In genomic region chr6:103613714-103614113, GRCm38 (mm10) we compare ENCODE assay signal across 26 mouse cellular contexts.
DNase-seq lines count a peak whose midpoint lies in the region; ATAC-seq and TF ChIP-seq lines count a peak whose summit lies in the region.
"Had no signal": no experiment of that assay in that cellular context is flagged by ENCODE, and none has a peak within 500 bp of the region (broad histone marks: within the 10 kb centered on the region; RNA-seq: fewer than 3 reads in every experiment).

No protein-coding gene starts in this region.

- intact Hi-C loops in left cerebral cortex, adult 2 months (cut with DNase I) = loop anchor here (5.0 kb wide), 1 partner anchor 101 kb away; the partner anchor contains the start of gene Chl1
- intact Hi-C loops in left cerebral cortex, postnatal 36 days (cut with DNase I) = no loop called here

- no peak for DNase-seq in left cerebral cortex, adult 2 months (ENCODE audit: extremely low spot score in 1 of 2, low spot score in 2 of 2)
- no peak for DNase-seq in left cerebral cortex, postnatal 36 days (ENCODE audit: low spot score in 2 of 2)
- DNase-seq in lung, postnatal 0 days (ENCODE audit: low spot score) = peak; percentile 70
- DNase-seq in lung, adult 18-20 months = no peak
- DNase-seq in brain, adult 2 months (ENCODE audit: low read depth, low spot score) = peak; percentile 40
- DNase-seq in forelimb bud, embryonic 11.5 days (ENCODE audit: low read depth, low spot score) = peak; percentile 26
- no peak for DNase-seq in MN1 (ENCODE audit: low spot score)
- DNase-seq: adrenal gland, adult 8-10 months; adrenal gland, postnatal 25 days; cerebellum, adult 18-20 months; cerebellum, adult 9-10 months; cerebellum, postnatal 14 days; gastrocnemius, postnatal 10 days; gastrocnemius, postnatal 36 days; heart, adult 2 months; heart, postnatal 14 days; heart, postnatal 4 days had no signal

- no peak for TF ChIP-seq CTCF in left cerebral cortex, adult 2 months (IDR thresholded peaks at IDR 0.05)
- TF ChIP-seq CTCF in lung, postnatal 0 days (IDR thresholded peaks at IDR 0.05) = no peak

- TF ChIP-seq EP300 in lung, postnatal 0 days (IDR thresholded peaks at IDR 0.05) = no peak

- no peaks in the 10 kb centered on the region for H3K4me1 ChIP-seq in lung, postnatal 0 days (ENCODE audit: insufficient read depth, low read depth, low read length)
- H3K4me1 ChIP-seq: heart, embryonic 10.5 days; heart, embryonic 13.5 days had no signal

- no peaks in the 10 kb centered on the region for H3K9me3 ChIP-seq in lung, postnatal 0 days (ENCODE audit: low read length)
- H3K9me3 ChIP-seq: forebrain, embryonic 10.5 days; forebrain, embryonic 13.5 days; heart, embryonic 10.5 days; heart, embryonic 13.5 days had no signal

- no peaks in the 10 kb centered on the region for H3K27me3 ChIP-seq in lung, postnatal 0 days (replicated peaks; ENCODE audit: insufficient read depth, low read length)
- H3K27me3 ChIP-seq: forebrain, embryonic 13.5 days; heart, embryonic 13.5 days had no signal

- no peaks in the 10 kb centered on the region for H3K36me3 ChIP-seq in lung, postnatal 0 days (ENCODE audit: insufficient read depth, low read length)
- H3K36me3 ChIP-seq: forebrain, embryonic 10.5 days; heart, embryonic 10.5 days; heart, embryonic 13.5 days had no signal

- no peak overlapping the region for H3K4me3 ChIP-seq in left cerebral cortex, adult 2 months
- no peak overlapping the region for H3K4me3 ChIP-seq in lung, postnatal 0 days (ENCODE audit: low read depth, low read length)
- H3K4me3 ChIP-seq: forebrain, embryonic 10.5 days; forebrain, embryonic 13.5 days; heart, adult 2 months; heart, embryonic 10.5 days; heart, embryonic 13.5 days had no signal

- H3K27ac ChIP-seq in left cerebral cortex, adult 2 months = peak overlapping the region; percentile 10
- no peak overlapping the region for H3K27ac ChIP-seq in lung, postnatal 0 days (ENCODE audit: low read length)
- H3K27ac ChIP-seq: forebrain, embryonic 10.5 days; forebrain, embryonic 13.5 days; heart, adult 2 months; heart, embryonic 10.5 days; heart, embryonic 13.5 days; hindbrain, embryonic 14.5 days; hindbrain, postnatal 0 days had no signal

- no peak overlapping the region for H3K9ac ChIP-seq in lung, postnatal 0 days (replicated peaks; ENCODE audit: low read depth)
- H3K9ac ChIP-seq: forebrain, embryonic 13.5 days; heart, embryonic 13.5 days; hindbrain, embryonic 14.5 days had no signal

- H3K4me2 ChIP-seq in lung, postnatal 0 days (replicated peaks; ENCODE audit: low read depth, low read length) = no peak overlapping the region
- H3K4me2 ChIP-seq: forebrain, embryonic 13.5 days; heart, embryonic 13.5 days; hindbrain, embryonic 14.5 days had no signal

- peak; percentile 33; the same call in 1 of the 2 replicates for ATAC-seq in lung, postnatal 0 days
- ATAC-seq: activated CD4-positive, CD25-positive, alpha-beta regulatory T cell, adult 4 months; CD4-positive, CD25-positive, alpha-beta regulatory T cell, adult 4 months; forebrain, embryonic 13.5 days; forebrain, embryonic 16.5 days had no signal

- WGBS in lung, postnatal 0 days = 67% methylated on average over 3 of the region's 3 CpGs

Comparison
In these comparisons a context has a peak if more than half of its experiments do, and no peak if none do; other contexts are left out.
1. DNase-seq: peak in lung, postnatal 0 days (single experiment), brain, adult 2 months (single experiment) and forelimb bud, embryonic 11.5 days (single experiment); none in left cerebral cortex, adult 2 months (0 of 2), left cerebral cortex, postnatal 36 days (0 of 2), lung, adult 18-20 months (0 of 2) and MN1 (single experiment).